Mouse (Mus musculus) testis, adult 10 weeks (tissue): ENCODE measurements around the gene Oog2. TPM values are rescaled to one million over a fixed set of nuclear protein-coding genes. Genes with fewer than 3 reads are reported as not detected.

Experiments
- polyA plus RNA-seq: library from polyadenylated mRNA; stranded (reverse); fragments of 350-450 nt; fragmentation: Illumina TruSeq; extraction: RNeasy Lipid Tissue Mini Kit (QIAGEN cat#74804); gene quantifications from one replicate; pipeline ENCODE4 v1.2.3, GENCODE M21; 2014; ENCODE audit warnings: low read depth, low replicate concordance

The Oog2 gene
- not detected for polyA plus RNA-seq

GRCm38 (mm10) chr4:144190419-144190818 is at the start of gene Oog2:
Gene Oog2 (plus strand): TSS chr4:144190719.

GRCm38 (mm10) chr4:144162563-144162962 is 28.0 kb upstream of the Oog2 start, which contains the start of gene Oog3:
Gene Oog3 (minus strand): TSS chr4:144162663.

GRCm38 (mm10) chr4:144213218-144213617 is 22.7 kb downstream of the Oog2 start, which contains the start of gene C87977:
Gene C87977 (minus strand): TSS chr4:144213318.

Other genes with a start within 250 kb of the Oog2 start
- not detected for gene Pramef25, start 239.7 kb upstream of the Oog2 start, polyA plus RNA-seq
- gene Gm13101, start 223.8 kb upstream of the Oog2 start, polyA plus RNA-seq = 0.41 TPM
- not detected for gene Pramef17, start 196.3 kb upstream of the Oog2 start, polyA plus RNA-seq
- 0.08 TPM for gene Pramel4, start 131.6 kb upstream of the Oog2 start, polyA plus RNA-seq
- gene Gm13102, start 84.2 kb upstream of the Oog2 start, polyA plus RNA-seq = not detected
- not detected for gene Oog3, start 28.1 kb upstream of the Oog2 start, polyA plus RNA-seq
- gene C87977, start 22.6 kb downstream of the Oog2 start, polyA plus RNA-seq = not detected
- gene Pramel5, start 89.8 kb downstream of the Oog2 start, polyA plus RNA-seq = not detected
- gene Gm13128, start 139.5 kb downstream of the Oog2 start, polyA plus RNA-seq = not detected
- gene Gm13119, start 167.2 kb downstream of the Oog2 start, polyA plus RNA-seq = not detected
- not detected for gene Pramef20, start 187.2 kb downstream of the Oog2 start, polyA plus RNA-seq
- 2.6 TPM for gene Pramef12, start 217.7 kb downstream of the Oog2 start, polyA plus RNA-seq
- 82.9 TPM for gene 1700012P22Rik, start 248.1 kb downstream of the Oog2 start, polyA plus RNA-seq